Mouse (Mus musculus) testis, adult 2 months (tissue): ENCODE measurements around the gene Lpar6.

ENCODE experiments used
- CTCF ChIP-seq: fragments of 200-500 bp; IDR thresholded peaks from 2 replicates; pipeline ENCODE4 v1.5.1; 2012; ENCODE audit warnings: low read depth, mild to moderate bottlenecking, inconsistent platforms, low read length, moderate library complexity; ENCODE audit not compliant: control insufficient read depth, insufficient read depth, insufficient replicate concordance
- POLR2A ChIP-seq: fragments of 200-500 bp; IDR thresholded peaks from 2 replicates; pipeline ENCODE4 v1.6.1; 2012; ENCODE audit warnings: low read depth, mild to moderate bottlenecking, inconsistent platforms, low read length, moderate library complexity; ENCODE audit not compliant: control insufficient read depth

- TF ChIP-seq CTCF = no peak
- no peak for TF ChIP-seq POLR2A
Observed at GRCm38 (mm10) chr14:73255426-73255970, 17.8 kb downstream of the Lpar6 start.
